Mouse (Mus musculus) gonadal fat pad, adult 2 months (tissue): ENCODE measurements around the gene Pgbd1. TPM values are rescaled to one million over a fixed set of nuclear protein-coding genes. Genes with fewer than 3 reads are reported as not detected.
"Not testable (repeated sequence)": the region's sequence is repeated elsewhere in the genome, so short reads cannot be mapped to it uniquely, and the experiment has no call there.

Source experiments
- DNase-seq: peaks from one replicate; pipeline ENCODE4 v3.0.0-alpha.2; 2012; ENCODE audit warnings: low read depth
- polyA plus RNA-seq: library from polyadenylated mRNA; depleted of rRNA; stranded (reverse); fragments of >200 nt; gene quantifications from 2 replicates; pipeline ENCODE4 v1.2.3, GENCODE M21; 2012; rRNA removed

Pgbd1 gene
- polyA plus RNA-seq, 1 experiment: 0.81 TPM

- DNase-seq: no peak
These were observed 25.1 kb downstream of the Pgbd1 start for GRCm38 (mm10) chr13:21415750-21416149.

GRCm38 (mm10) chr13:21415266-21415665 is 25.6 kb downstream of the Pgbd1 start:
- DNase-seq: no peak

- DNase-seq: no peak
These were observed 26.3 kb downstream of the Pgbd1 start for GRCm38 (mm10) chr13:21414231-21415212.

- DNase-seq: no peak
These were observed 31.9 kb downstream of the Pgbd1 start for GRCm38 (mm10) chr13:21408805-21409459.

GRCm38 (mm10) chr13:21407969-21408804 is 32.7 kb downstream of the Pgbd1 start:
- DNase-seq: peak; percentile 66

GRCm38 (mm10) chr13:21407341-21407740 is 33.5 kb downstream of the Pgbd1 start:
- no peak for DNase-seq

- DNase-seq: no peak
These were observed 38.0 kb downstream of the Pgbd1 start for GRCm38 (mm10) chr13:21402848-21403247.

GRCm38 (mm10) chr13:21402287-21402846 is 38.5 kb downstream of the Pgbd1 start, which contains the start of gene Zkscan3:
Gene Zkscan3 (minus strand): TSS chr13:21402755.
- no peak for DNase-seq

GRCm38 (mm10) chr13:21401636-21402286 is 39.1 kb downstream of the Pgbd1 start:
- DNase-seq: no peak

- no peak for DNase-seq
These were observed 39.7 kb downstream of the Pgbd1 start for GRCm38 (mm10) chr13:21401166-21401565.

GRCm38 (mm10) chr13:21397486-21397885 is 43.4 kb downstream of the Pgbd1 start:
- no peak for DNase-seq

GRCm38 (mm10) chr13:21396048-21396447 is 44.8 kb downstream of the Pgbd1 start:
- not testable (repeated sequence) for DNase-seq

GRCm38 (mm10) chr13:21395623-21396022 is 45.2 kb downstream of the Pgbd1 start:
- DNase-seq: peak; percentile 52

- no peak for DNase-seq
These were observed 45.6 kb downstream of the Pgbd1 start for GRCm38 (mm10) chr13:21395211-21395610.

GRCm38 (mm10) chr13:21377773-21378172 is 63.1 kb downstream of the Pgbd1 start:
- DNase-seq: no peak

- no peak for DNase-seq
These were observed 68.2 kb downstream of the Pgbd1 start for GRCm38 (mm10) chr13:21372700-21373099.

Other genes starting within 250 kb of the Pgbd1 start
- 7,749 and 11,313 TPM in 2 replicates for gene Gpx5, start 148.3 kb downstream of the Pgbd1 start, polyA plus RNA-seq
- gene Gpx6, start 128.9 kb downstream of the Pgbd1 start, polyA plus RNA-seq: 30.8 and 58.3 TPM in 2 replicates
- not detected in 2 replicates for gene Olfr1367, start 94.1 kb downstream of the Pgbd1 start, polyA plus RNA-seq
- gene Zscan12, start 78.2 kb downstream of the Pgbd1 start, polyA plus RNA-seq: 1.9 and 2.3 TPM in 2 replicates
- gene Zkscan3, start 38.3 kb downstream of the Pgbd1 start, polyA plus RNA-seq: 24.0 and 29.1 TPM in 2 replicates
- 22.6 and 23.8 TPM in 2 replicates for gene Zscan26, start 12.7 kb upstream of the Pgbd1 start, polyA plus RNA-seq
- 0.74 and 0.86 TPM in 2 replicates for gene Nkapl, start 27.5 kb upstream of the Pgbd1 start, polyA plus RNA-seq
- 1.7 and 2.0 TPM in 2 replicates for gene Zkscan4, start 37.8 kb upstream of the Pgbd1 start, polyA plus RNA-seq
- gene Gm10065, start 38.4 kb upstream of the Pgbd1 start, polyA plus RNA-seq: 0.76 TPM in 1 of 2 replicates, not detected in the other
- 0.27 and 0.50 TPM in 2 replicates for gene AK157302, start 54.2 kb upstream of the Pgbd1 start, polyA plus RNA-seq
- 12.7 and 15.5 TPM in 2 replicates for gene Gm11273, start 60.4 kb upstream of the Pgbd1 start, polyA plus RNA-seq
- 6.2 and 6.3 TPM in 2 replicates for gene Zkscan8, start 90.1 kb upstream of the Pgbd1 start, polyA plus RNA-seq
- gene Olfr1366, start 101.8 kb upstream of the Pgbd1 start, polyA plus RNA-seq: not detected in 2 replicates
- gene Olfr1535, start 118.8 kb upstream of the Pgbd1 start, polyA plus RNA-seq: not detected in 2 replicates
- not detected in 2 replicates for gene Olfr1364, start 140.7 kb upstream of the Pgbd1 start, polyA plus RNA-seq
- not detected in 2 replicates for gene Olfr1362, start 173.0 kb upstream of the Pgbd1 start, polyA plus RNA-seq
- not detected in 2 replicates for gene Olfr11, start 201.5 kb upstream of the Pgbd1 start, polyA plus RNA-seq
- gene Olfr1361, start 222.3 kb upstream of the Pgbd1 start, polyA plus RNA-seq: not detected in 2 replicates
- gene Olfr1360, start 236.3 kb upstream of the Pgbd1 start, polyA plus RNA-seq: not detected in 2 replicates